Mouse (Mus musculus) limb, embryonic 11.5 days (tissue): Measurements from ENCODE around the gene Abr. TPM values are rescaled to one million over a fixed set of nuclear protein-coding genes. Genes with fewer than 3 reads are reported as not detected.

Experiments
- ATAC-seq: fragments of 200-750 bp; cut with Nextera tagmentation; 2 replicates; pipeline ENCODE4 v1.8.0; 2017; ENCODE audit warnings: low read depth; ENCODE audit not compliant: insufficient number of reproducible peaks, low FRiP score, low TSS enrichment
- DNase-seq: peaks from one replicate; pipeline ENCODE4 v3.0.0-alpha.2; 2015; ENCODE audit warnings: low spot score
- H3K27ac ChIP-seq: fragments of 300-500 bp; sonication (generic); replicated peaks from 2 replicates; pipeline ENCODE4 v1.5.1; 2014; ENCODE audit warnings: low read depth, mild to moderate bottlenecking, low read length
- H3K27me3 ChIP-seq: fragments of 300-500 bp; sonication (generic); 2 replicates; pipeline ENCODE4 v1.6.1; 2014; ENCODE audit warnings: mild to moderate bottlenecking, low read length, mixed read lengths; ENCODE audit not compliant: control insufficient read depth, insufficient read depth
- H3K36me3 ChIP-seq: fragments of 300-500 bp; sonication (generic); 2 replicates; pipeline ENCODE4 v1.6.1; 2014; ENCODE audit warnings: mild to moderate bottlenecking, low read length, moderate library complexity, mixed read lengths; ENCODE audit not compliant: control insufficient read depth, insufficient read depth
- H3K4me1 ChIP-seq: fragments of 300-500 bp; sonication (generic); 2 replicates; pipeline ENCODE4 v1.6.1; 2014; ENCODE audit warnings: low read length, mixed read lengths; ENCODE audit not compliant: control insufficient read depth, insufficient read depth
- H3K4me2 ChIP-seq: fragments of 300-500 bp; sonication (generic); 2 replicates; pipeline ENCODE4 v1.6.1; 2014; ENCODE audit warnings: low read depth, mild to moderate bottlenecking, moderate library complexity; ENCODE audit not compliant: severe bottlenecking
- H3K4me3 ChIP-seq: fragments of 300-500 bp; sonication (generic); 2 replicates; pipeline ENCODE4 v1.5.1; 2014; ENCODE audit warnings: low read depth, low read length
- H3K9ac ChIP-seq: fragments of 300-500 bp; sonication (generic); 2 replicates; pipeline ENCODE4 v1.6.1; 2014; ENCODE audit warnings: mild to moderate bottlenecking, low read length
- H3K9me3 ChIP-seq: fragments of 300-500 bp; sonication (generic); 2 replicates; pipeline ENCODE4 v1.6.1; 2016; ENCODE audit warnings: low read length; ENCODE audit not compliant: control insufficient read depth
- WGBS: fragments of 180-500 bp; shearing (Covaris S2); extraction: QIAGEN DNeasy Blood & Tissue Kit; methylation state at CpG from one replicate; pipeline ENCODE4 v1.1.7; 2014; 5-methylcytosine and 5-hydroxymethylcytosine counted together
- polyA plus RNA-seq: library from polyadenylated mRNA; unstranded; fragments of >200 nt; fragmentation: Nextera tagmentation; extraction: Ambion mirVana; gene quantifications from 2 replicates; pipeline ENCODE4 v1.2.1, GENCODE M21; 2014

The Abr gene
- polyA plus RNA-seq, 1 experiment from 2014 or later, result 45.2 TPM

- no peak overlapping the region for H3K4me2 ChIP-seq
- no peak overlapping the region for H3K27ac ChIP-seq
- ATAC-seq (no peak), DNase-seq (no peak)
- no peaks in the 10 kb centered on the region for H3K4me1 ChIP-seq
- H3K4me3 ChIP-seq, result no peak overlapping the region
- H3K36me3 ChIP-seq, result no peaks in the 10 kb centered on the region
- no peaks in the 10 kb centered on the region for H3K9me3 ChIP-seq
- H3K9ac ChIP-seq, result no peak overlapping the region
- WGBS, result 89% methylated on average over 5 of the region's 5 CpGs
- no peaks in the 10 kb centered on the region for H3K27me3 ChIP-seq
Measured at GRCm38 (mm10) chr11:76630487-76630886, 8.4 kb upstream of the Abr start.

GRCm38 (mm10) chr11:76630023-76630422 is 7.9 kb upstream of the Abr start:
- no peaks in the 10 kb centered on the region for H3K4me1 ChIP-seq
- H3K27me3 ChIP-seq, result no peaks in the 10 kb centered on the region
- DNase-seq (no peak), ATAC-seq (no peak)
- no peak overlapping the region for H3K9ac ChIP-seq
- no peak overlapping the region for H3K4me3 ChIP-seq
- whole genome bisulfite sequencing, result 36% methylated on average over 2 of the region's 2 CpGs
- H3K4me2 ChIP-seq, result no peak overlapping the region
- no peak overlapping the region for H3K27ac ChIP-seq
- H3K9me3 ChIP-seq, result no peaks in the 10 kb centered on the region
- H3K36me3 ChIP-seq, result no peaks in the 10 kb centered on the region

- 73% methylated on average over 5 of the region's 5 CpGs for WGBS
- ATAC-seq (no peak), DNase-seq (no peak)
- Histone ChIP-seq H3K4me2 (no peak overlapping the region), H3K4me3 (no peak overlapping the region), H3K9ac (no peak overlapping the region), H3K4me1 (no peaks in the 10 kb centered on the region), H3K27ac (no peak overlapping the region), H3K27me3 (no peaks in the 10 kb centered on the region), H3K36me3 (no peaks in the 10 kb centered on the region), H3K9me3 (no peaks in the 10 kb centered on the region)
Measured at GRCm38 (mm10) chr11:76628613-76629012, 6.5 kb upstream of the Abr start.

GRCm38 (mm10) chr11:76624881-76625280 is 2.8 kb upstream of the Abr start:
- no peaks in the 10 kb centered on the region for H3K9me3 ChIP-seq
- peaks cover 3% of the 10 kb centered on the region; the same call in 1 of the 2 replicates for H3K27me3 ChIP-seq
- no peaks in the 10 kb centered on the region for H3K36me3 ChIP-seq
- H3K9ac ChIP-seq, result no peak overlapping the region
- peaks cover 5% of the 10 kb centered on the region; the same call in 1 of the 2 replicates for H3K4me1 ChIP-seq
- DNase-seq (no peak), ATAC-seq (no peak)
- H3K27ac ChIP-seq, result no peak overlapping the region
- no peak overlapping the region for H3K4me3 ChIP-seq
- H3K4me2 ChIP-seq, result no peak overlapping the region
- 77% methylated on average over 3 of the region's 3 CpGs for WGBS

GRCm38 (mm10) chr11:76624071-76624470 is 2.0 kb upstream of the Abr start:
- H3K4me1 ChIP-seq, result peaks cover 5% of the 10 kb centered on the region; the same call in 1 of the 2 replicates
- H3K27ac ChIP-seq, result no peak overlapping the region
- peak overlapping the region; percentile 77; the same call in 1 of the 2 replicates for H3K9ac ChIP-seq
- peaks cover 3% of the 10 kb centered on the region; the same call in 1 of the 2 replicates for H3K27me3 ChIP-seq
- ATAC-seq (no peak), DNase-seq (no peak)
- H3K4me3 ChIP-seq, result peak overlapping the region; percentile 74; the same call in 1 of the 2 replicates
- WGBS, result 52% methylated on average over 10 of the region's 10 CpGs
- no peaks in the 10 kb centered on the region for H3K36me3 ChIP-seq
- no peaks in the 10 kb centered on the region for H3K9me3 ChIP-seq
- peak overlapping the region; percentile 99 for H3K4me2 ChIP-seq

- ATAC-seq (peak; percentile 77), DNase-seq (peak; percentile 81)
- peaks cover 5% of the 10 kb centered on the region; the same call in 1 of the 2 replicates for H3K4me1 ChIP-seq
- H3K9me3 ChIP-seq, result no peaks in the 10 kb centered on the region
- H3K36me3 ChIP-seq, result no peaks in the 10 kb centered on the region
- H3K27ac ChIP-seq, result 0 out of 2 replicates have a peak overlapping the region, but pooled peaks have one; percentile 21
- peak overlapping the region; percentile 99 for H3K4me2 ChIP-seq
- H3K4me3 ChIP-seq, result peak overlapping the region; percentile 74
- H3K9ac ChIP-seq, result peak overlapping the region; percentile 77
- peaks cover 3% of the 10 kb centered on the region; the same call in 1 of the 2 replicates for H3K27me3 ChIP-seq
- WGBS, result under 1% methylated on average over 64 of the region's 72 CpGs
Measured at GRCm38 (mm10) chr11:76623206-76623961, 1.3 kb upstream of the Abr start.

- H3K27ac ChIP-seq, result no peak overlapping the region
- no peaks in the 10 kb centered on the region for H3K36me3 ChIP-seq
- peak overlapping the region; percentile 74 for H3K4me3 ChIP-seq
- ATAC-seq (0 out of 2 replicates have a peak, but pooled peaks have one; percentile 41), DNase-seq (peak; percentile 67)
- peak overlapping the region; percentile 99 for H3K4me2 ChIP-seq
- WGBS, result under 1% methylated on average over 64 of the region's 66 CpGs
- H3K27me3 ChIP-seq, result peaks cover 3% of the 10 kb centered on the region; the same call in 1 of the 2 replicates
- peak overlapping the region; percentile 77 for H3K9ac ChIP-seq
- no peaks in the 10 kb centered on the region for H3K9me3 ChIP-seq
- H3K4me1 ChIP-seq, result peaks cover 5% of the 10 kb centered on the region; the same call in 1 of the 2 replicates
Measured at GRCm38 (mm10) chr11:76622566-76623205, 572 bp upstream of the Abr start.

- Histone ChIP-seq H3K9ac (no peak overlapping the region), H3K27me3 (peaks cover 3% of the 10 kb centered on the region; the same call in 1 of the 2 replicates), H3K27ac (no peak overlapping the region), H3K9me3 (no peaks in the 10 kb centered on the region), H3K4me3 (no peak overlapping the region), H3K4me2 (no peak overlapping the region), H3K4me1 (peaks cover 7% of the 10 kb centered on the region; the same call in 1 of the 2 replicates), H3K36me3 (no peaks in the 10 kb centered on the region)
- no peak for ATAC-seq
- 81% methylated on average over 6 of the region's 6 CpGs for WGBS
- DNase-seq, result no peak
Measured at GRCm38 (mm10) chr11:76618134-76618533, 4.0 kb downstream of the Abr start.
